Mouse (Mus musculus) heart, embryonic 14.5 days (tissue): ENCODE results near the gene Prima1. TPM values are rescaled to one million over a fixed set of nuclear protein-coding genes. Genes with fewer than 3 reads are reported as not detected.

Experiments
- ATAC-seq: fragments of 200-750 bp; cut with Nextera tagmentation; 2 replicates; pipeline ENCODE4 v1.8.0; 2017; ENCODE audit warnings: low read depth, moderate TSS enrichment; ENCODE audit not compliant: insufficient number of reproducible peaks, insufficient read depth, low FRiP score
- H3K27ac ChIP-seq, 2 experiments: fragments of 200-500 bp in 1 of 2; fragments of 300-500 bp in 1 of 2; sonication (generic) in 1 of 2; replicated peaks in 1 of 2; 2 replicates each; pipeline ENCODE4 v1.5.1; 2012 to 2014; ENCODE audit warnings: low read depth in 2 of 2, low read length in 2 of 2, control low read depth in 1 of 2, mild to moderate bottlenecking in 1 of 2, mixed read lengths in 1 of 2; ENCODE audit not compliant: control insufficient read depth in 1 of 2, insufficient read depth in 1 of 2
- H3K27me3 ChIP-seq: fragments of 300-500 bp; sonication (generic); 2 replicates; pipeline ENCODE4 v1.6.1; 2014; ENCODE audit warnings: mild to moderate bottlenecking, low read length, control low read depth; ENCODE audit not compliant: control insufficient read depth, insufficient read depth
- H3K36me3 ChIP-seq: fragments of 300-500 bp; sonication (generic); 2 replicates; pipeline ENCODE4 v1.6.1; 2014; ENCODE audit warnings: mild to moderate bottlenecking, control low read depth, low read length, mixed read lengths; ENCODE audit not compliant: control insufficient read depth, insufficient read depth
- H3K4me1 ChIP-seq, 2 experiments: fragments of 200-500 bp in 1 of 2; fragments of 300-500 bp in 1 of 2; sonication (generic) in 1 of 2; 2 replicates each; pipeline ENCODE4 v1.6.1; 2012 to 2014; ENCODE audit warnings: low read length in 2 of 2, control low read depth in 1 of 2, mixed read lengths in 1 of 2; ENCODE audit not compliant: control insufficient read depth in 2 of 2, insufficient read depth in 2 of 2
- H3K4me2 ChIP-seq: fragments of 300-500 bp; sonication (generic); 2 replicates; pipeline ENCODE4 v1.6.1; 2014; ENCODE audit warnings: mild to moderate bottlenecking, low read length
- H3K4me3 ChIP-seq, 2 experiments: fragments of 200-500 bp in 1 of 2; fragments of 300-500 bp in 1 of 2; sonication (generic) in 1 of 2; 2 replicates each; pipeline ENCODE4 v1.5.1; 2012 to 2014; ENCODE audit warnings: low read length in 2 of 2, mild to moderate bottlenecking in 2 of 2, control low read depth in 1 of 2, low read depth in 1 of 2, moderate library complexity in 1 of 2; ENCODE audit not compliant: control insufficient read depth in 1 of 2, insufficient read depth in 1 of 2
- H3K9ac ChIP-seq: fragments of 300-500 bp; sonication (generic); 2 replicates; pipeline ENCODE4 v1.6.1; 2014; ENCODE audit warnings: mild to moderate bottlenecking, low read length
- H3K9me3 ChIP-seq: fragments of 300-500 bp; sonication (generic); 2 replicates; pipeline ENCODE4 v1.6.1; 2016; ENCODE audit warnings: low read length, control low read depth; ENCODE audit not compliant: control insufficient read depth
- WGBS: fragments of 180-500 bp; shearing (Covaris S2); extraction: QIAGEN DNeasy Blood & Tissue Kit; methylation state at CpG from one replicate; pipeline ENCODE4 v1.1.7; 2014; 5-methylcytosine and 5-hydroxymethylcytosine counted together
- polyA plus RNA-seq: library from polyadenylated mRNA; unstranded; fragments of >200 nt; fragmentation: Nextera tagmentation; extraction: Ambion mirVana; gene quantifications from 2 replicates; pipeline ENCODE4 v1.2.1, GENCODE M21; 2014

The Prima1 gene
- polyA plus RNA-seq, 1 experiment from 2014 or later: 0.53 TPM

DNA sequence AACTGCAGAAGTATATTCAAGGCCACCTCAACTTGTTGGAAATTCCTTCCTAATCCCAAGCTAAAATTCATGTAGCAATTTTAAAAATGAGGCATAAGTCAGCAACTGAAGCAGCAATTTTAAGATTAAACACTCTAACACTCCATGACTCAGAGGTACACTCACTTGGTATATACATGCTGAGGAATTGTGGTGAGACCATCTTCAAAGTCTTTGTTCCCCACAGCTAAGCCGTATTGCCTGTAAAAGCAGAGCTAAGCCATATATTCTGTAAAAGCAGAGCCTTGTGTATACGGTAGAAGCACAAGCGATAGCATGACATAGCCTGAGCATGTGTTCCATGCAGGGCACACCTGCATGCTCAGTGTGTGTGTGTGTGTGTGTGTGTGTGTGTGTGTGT lies 86.5 kb downstream of the Prima1 start:
- no peak overlapping the region for H3K27ac ChIP-seq
- H3K4me3 ChIP-seq: no peak overlapping the region
- H3K27me3 ChIP-seq: peaks cover 6% of the 10 kb centered on the region; the same call in 1 of the 2 replicates
- 71% methylated on average over 3 of the region's 3 CpGs for WGBS
- no peak overlapping the region for H3K4me2 ChIP-seq
- no peaks in the 10 kb centered on the region for H3K4me1 ChIP-seq
- H3K36me3 ChIP-seq: no peaks in the 10 kb centered on the region
- H3K9me3 ChIP-seq: no peaks in the 10 kb centered on the region
- no peak for ATAC-seq
- H3K9ac ChIP-seq: no peak overlapping the region

DNA sequence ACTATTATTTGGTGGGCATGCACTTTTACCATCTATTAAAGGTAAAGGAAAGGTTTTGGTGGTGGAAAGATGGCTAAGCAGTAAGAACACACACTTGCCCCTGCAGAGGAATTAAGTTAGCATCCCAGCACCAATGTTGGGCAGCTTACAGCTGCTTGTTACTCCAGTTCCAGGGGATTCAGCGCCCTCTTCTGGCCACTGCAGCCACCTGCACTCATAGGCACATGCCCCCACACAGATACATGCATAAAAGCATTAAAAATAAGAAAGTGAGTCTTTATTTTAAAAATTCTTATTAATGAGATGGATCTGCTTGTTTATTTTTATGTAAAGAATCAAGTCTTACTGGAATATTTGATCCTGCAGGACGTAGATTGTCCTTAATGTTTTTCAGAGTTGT lies 87.0 kb downstream of the Prima1 start:
- WGBS: 70% methylated on average over 2 of the region's 2 CpGs
- H3K4me2 ChIP-seq: no peak overlapping the region
- H3K9me3 ChIP-seq: no peaks in the 10 kb centered on the region

DNA sequence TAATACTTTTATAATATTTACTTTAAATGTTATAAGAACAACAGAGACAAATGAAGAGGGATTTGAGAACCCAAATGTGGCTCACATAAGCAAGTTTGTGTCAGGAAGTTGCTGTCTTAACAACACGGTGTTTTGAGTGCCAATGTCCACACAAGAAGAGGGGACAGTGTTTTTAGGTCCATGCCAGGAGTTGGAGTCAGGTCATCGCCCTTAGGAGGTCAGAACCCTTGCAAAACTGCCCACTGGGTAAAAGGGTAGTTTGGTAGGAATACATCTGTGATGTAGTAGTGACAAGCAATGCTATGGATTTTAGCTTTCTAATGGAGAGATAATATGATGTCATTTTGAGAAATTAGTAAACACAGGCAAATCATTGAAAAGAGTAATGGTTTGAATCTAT lies 91.7 kb downstream of the Prima1 start:
- WGBS: 74% methylated on average over 2 of the region's 2 CpGs
- H3K36me3 ChIP-seq: no peaks in the 10 kb centered on the region
- no peak overlapping the region for H3K4me3 ChIP-seq
- H3K9me3 ChIP-seq: peaks cover 8% of the 10 kb centered on the region; the same call in 1 of the 2 replicates
- no peaks in the 10 kb centered on the region for H3K27me3 ChIP-seq
- no peak for ATAC-seq
- no peak overlapping the region for H3K4me2 ChIP-seq
- H3K27ac ChIP-seq: no peak overlapping the region
- no peaks in the 10 kb centered on the region for H3K4me1 ChIP-seq
- H3K9ac ChIP-seq: no peak overlapping the region

More for the DNA sequence above, 87.0 kb downstream of the Prima1 start:
- peaks cover 6% of the 10 kb centered on the region; the same call in 1 of the 2 replicates for H3K27me3 ChIP-seq
- H3K36me3 ChIP-seq: no peaks in the 10 kb centered on the region
- no peak for ATAC-seq
- no peak overlapping the region for H3K4me3 ChIP-seq
- H3K9ac ChIP-seq: no peak overlapping the region
- no peak overlapping the region for H3K27ac ChIP-seq
- no peaks in the 10 kb centered on the region for H3K4me1 ChIP-seq

Other genes with a start within 250 kb of the Prima1 start
- 0.19 TPM in 1 of 2 replicates, not detected in the other for gene Fam181a, start 68.8 kb upstream of the Prima1 start, polyA plus RNA-seq
- gene Asb2, start 113.9 kb upstream of the Prima1 start, polyA plus RNA-seq: 235 and 254 TPM in 2 replicates
- gene Otub2, start 146.5 kb upstream of the Prima1 start, polyA plus RNA-seq: 13.8 and 14.8 TPM in 2 replicates
- gene 9330161L09Rik, start 165.7 kb upstream of the Prima1 start, polyA plus RNA-seq: 0.68 and 1.0 TPM in 2 replicates
- gene Ddx24, start 183.7 kb upstream of the Prima1 start, polyA plus RNA-seq: 55.5 and 62.9 TPM in 2 replicates
- 34.7 and 38.4 TPM in 2 replicates for gene Ifi27, start 192.1 kb upstream of the Prima1 start, polyA plus RNA-seq
- gene Ifi27l2a, start 201.5 kb upstream of the Prima1 start, polyA plus RNA-seq: 17.6 and 21.7 TPM in 2 replicates
- 0.68 TPM in 1 of 2 replicates, not detected in the other for gene Ifi27l2b, start 215.1 kb upstream of the Prima1 start, polyA plus RNA-seq